Comparison of ENCODE assay signal across 21 mouse cellular contexts in the genomic region with DNA sequence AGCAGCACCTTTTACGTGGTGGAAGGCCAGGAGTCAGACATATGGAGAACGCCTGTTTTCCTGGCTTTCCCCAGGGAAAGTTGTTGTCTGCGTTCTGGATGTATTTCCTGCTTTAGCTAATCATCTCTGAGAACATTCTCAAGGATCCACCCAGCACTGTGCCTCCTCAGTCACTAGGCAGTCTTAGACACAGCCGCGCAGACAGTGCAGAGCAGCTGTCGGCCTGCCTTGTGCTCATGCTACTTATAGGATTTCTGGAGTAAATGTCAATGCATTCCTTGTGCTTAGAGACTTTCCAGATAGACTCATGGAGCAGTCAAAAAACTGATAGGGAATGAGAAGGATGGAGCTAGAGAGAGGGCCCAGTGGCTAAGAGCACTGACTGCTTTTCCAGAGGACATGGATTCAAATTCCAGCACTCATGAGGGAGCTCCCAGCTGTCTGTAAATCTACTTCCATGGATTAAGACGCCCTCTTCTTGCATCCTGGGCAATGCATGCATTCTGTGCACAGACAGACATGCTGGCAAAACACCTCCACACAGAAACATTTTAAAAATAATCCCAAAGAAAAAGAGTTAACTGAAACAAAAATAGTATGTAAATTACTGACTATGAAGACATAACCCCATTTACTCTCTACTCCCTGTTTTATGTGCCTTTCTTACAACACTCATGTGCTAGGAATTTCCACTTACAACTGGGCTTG. TPM values are rescaled to one million over a fixed set of nuclear protein-coding genes. Genes with fewer than 3 reads are reported as not detected.
"Had no signal": no experiment of that assay in that cellular context is flagged by ENCODE, and none has a peak within 500 bp of the region (broad histone marks: within the 10 kb centered on the region; RNA-seq: fewer than 3 reads in every experiment).

No protein-coding gene starts in this region.

- ATAC-seq: liver, embryonic 12.5 days had no signal

- H3K4me3 ChIP-seq: intestine, embryonic 15.5 days; layer of hippocampus, adult 2 months; limb, embryonic 15.5 days; liver, embryonic 12.5 days; lung, embryonic 15.5 days; midbrain, embryonic 10.5 days; myocyte; neural tube, embryonic 15.5 days had no signal

- DNase-seq: kidney, postnatal 10 days; kidney, postnatal 4 days; midbrain, embryonic 14.5 days; spleen, adult 18-20 months; thymus, adult 2 months; thymus, postnatal 25 days had no signal

- H3K27me3 ChIP-seq: intestine, embryonic 15.5 days; limb, embryonic 15.5 days; liver, embryonic 12.5 days; lung, embryonic 15.5 days; neural tube, embryonic 15.5 days had no signal

- H3K9ac ChIP-seq: intestine, embryonic 15.5 days; limb, embryonic 15.5 days; liver, embryonic 12.5 days; lung, embryonic 15.5 days; neural tube, embryonic 15.5 days had no signal

- H3K36me3 ChIP-seq: intestine, embryonic 15.5 days; limb, embryonic 15.5 days; liver, embryonic 12.5 days; lung, embryonic 15.5 days; midbrain, embryonic 10.5 days; neural tube, embryonic 15.5 days had no signal

- H3K27ac ChIP-seq: intestine, embryonic 15.5 days; layer of hippocampus, adult 2 months; limb, embryonic 15.5 days; liver, embryonic 12.5 days; lung, embryonic 15.5 days; midbrain, embryonic 10.5 days; neural tube, embryonic 15.5 days had no signal

- H3K4me2 ChIP-seq: intestine, embryonic 15.5 days; limb, embryonic 15.5 days; liver, embryonic 12.5 days; lung, embryonic 15.5 days; neural tube, embryonic 15.5 days had no signal

- H3K4me1 ChIP-seq: limb, embryonic 15.5 days; liver, embryonic 12.5 days; lung, embryonic 15.5 days; midbrain, embryonic 10.5 days; neural tube, embryonic 15.5 days had no signal

- H3K9me3 ChIP-seq: intestine, embryonic 15.5 days; limb, embryonic 15.5 days; liver, embryonic 12.5 days; lung, embryonic 15.5 days; midbrain, embryonic 10.5 days; neural tube, embryonic 15.5 days had no signal

RNA-seq across cellular contexts. Expression of a gene that starts 30.1 kb away (rescaled TPM):
- polyA plus RNA-seq: intestine, embryonic 15.5 days; kidney, embryonic 14.5 days; limb, embryonic 11.5 days; limb, embryonic 15.5 days; liver, embryonic 12.5 days; liver, embryonic 16.5 days; lung, embryonic 15.5 days; midbrain, embryonic 10.5 days; midbrain, embryonic 14.5 days; myocyte; neural tube, embryonic 11.5 days; neural tube, embryonic 15.5 days; stomach, embryonic 14.5 days; testis, adult 2 months; thymus, adult 2 months; urinary bladder, adult 2 months had no signal
